Mouse (Mus musculus) heart, adult 9 months (tissue): Measurements from ENCODE around the gene Plekhj1.

ENCODE experiments used
- DNase-seq, 2 experiments: peaks; one replicate each; pipeline ENCODE4 v3.0.0; 2022; ENCODE audit warnings: low spot score in 2 of 2

The Plekhj1 gene

GRCm38 (mm10) chr10:80777123-80777522 lies 21.3 kb downstream of the Plekhj1 start:
- DNase-seq: no peak

GRCm38 (mm10) chr10:80776358-80776869 lies 22.0 kb downstream of the Plekhj1 start:
- no peak for DNase-seq

GRCm38 (mm10) chr10:80775731-80776130 lies 22.7 kb downstream of the Plekhj1 start:
- DNase-seq: no peak

- no peak for DNase-seq
Observed at GRCm38 (mm10) chr10:80774981-80775380, 23.4 kb downstream of the Plekhj1 start.

GRCm38 (mm10) chr10:80774549-80774948 lies 23.9 kb downstream of the Plekhj1 start:
- DNase-seq: peak; percentile 85 to 87

- DNase-seq: no peak
Observed at GRCm38 (mm10) chr10:80773816-80774215, 24.6 kb downstream of the Plekhj1 start.

- DNase-seq: no peak
Observed at GRCm38 (mm10) chr10:80768365-80768764, 30.1 kb downstream of the Plekhj1 start.

- DNase-seq: no peak
Observed at GRCm38 (mm10) chr10:80766161-80766815, 32.1 kb downstream of the Plekhj1 start.

- DNase-seq: no peak
Observed at GRCm38 (mm10) chr10:80765746-80766145, 32.7 kb downstream of the Plekhj1 start.

- DNase-seq: no peak
Observed at GRCm38 (mm10) chr10:80763502-80763901, 34.9 kb downstream of the Plekhj1 start.

GRCm38 (mm10) chr10:80761821-80762220 lies 36.6 kb downstream of the Plekhj1 start:
- DNase-seq: no peak

GRCm38 (mm10) chr10:80760596-80761524 lies 37.6 kb downstream of the Plekhj1 start:
- DNase-seq: no peak

- no peak for DNase-seq
Observed at GRCm38 (mm10) chr10:80758651-80759050, 39.8 kb downstream of the Plekhj1 start.

- DNase-seq: peak; percentile 87 to 90
Observed at GRCm38 (mm10) chr10:80757717-80758116, 40.7 kb downstream of the Plekhj1 start.

GRCm38 (mm10) chr10:80756967-80757366 lies 41.5 kb downstream of the Plekhj1 start:
- DNase-seq: no peak

GRCm38 (mm10) chr10:80756509-80756908 lies 41.9 kb downstream of the Plekhj1 start:
- no peak for DNase-seq

- no peak for DNase-seq
Observed at GRCm38 (mm10) chr10:80756099-80756498, 42.3 kb downstream of the Plekhj1 start.

GRCm38 (mm10) chr10:80755291-80756015 lies 43.0 kb downstream of the Plekhj1 start:
- DNase-seq: no peak

- DNase-seq: peak; percentile 97 to 98
Observed at GRCm38 (mm10) chr10:80754594-80755290, 43.7 kb downstream of the Plekhj1 start, which contains the start of gene Dot1l. TSS of gene Dot1l (plus strand) at chr10:80755206.

- peak; percentile 80 to 83 for DNase-seq
Observed at GRCm38 (mm10) chr10:80752079-80752625, 46.3 kb downstream of the Plekhj1 start.
